Mouse (Mus musculus): ENCODE data around the gene Lrrc39.
"Not testable (repeated sequence)": the region's sequence is repeated elsewhere in the genome, so short reads cannot be mapped to it uniquely, and the experiment has no call there.

Gene Lrrc39

DNA sequence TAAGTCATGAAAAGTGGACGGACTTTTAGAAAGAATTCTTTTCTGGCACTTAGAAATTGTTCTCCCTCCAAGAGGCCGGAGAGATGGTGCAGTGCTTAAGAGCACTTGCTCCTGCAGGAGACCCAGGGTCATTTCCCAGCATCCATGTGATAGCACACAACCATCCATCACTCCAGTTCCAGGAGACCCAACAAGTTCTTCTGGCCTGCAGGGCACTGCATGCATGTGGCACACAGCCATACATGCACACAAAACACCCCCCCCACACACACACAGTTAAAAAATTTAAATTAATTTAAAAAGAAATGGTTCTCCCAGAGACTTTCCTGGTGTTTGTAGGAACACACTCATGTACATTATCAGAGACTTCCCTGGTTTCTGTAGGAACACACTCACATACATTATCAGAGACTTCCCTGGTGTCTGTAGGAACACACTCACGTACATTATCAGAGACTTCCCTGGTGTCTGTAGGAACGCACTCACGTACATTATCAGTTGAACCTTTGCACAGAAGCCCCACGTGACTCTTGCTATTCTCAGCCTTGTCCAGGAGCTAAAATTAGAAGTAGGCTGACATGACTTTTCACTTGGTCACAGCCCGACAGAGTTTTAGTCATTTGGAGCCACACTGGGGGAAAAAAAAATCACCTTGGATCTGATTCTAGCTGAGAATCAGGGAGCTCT, at the start of gene Lrrc39:
TSS of gene Lrrc39 (plus strand) at position 566 of the 687 bp plus-strand sequence.
- DNase-seq: no peak

DNA sequence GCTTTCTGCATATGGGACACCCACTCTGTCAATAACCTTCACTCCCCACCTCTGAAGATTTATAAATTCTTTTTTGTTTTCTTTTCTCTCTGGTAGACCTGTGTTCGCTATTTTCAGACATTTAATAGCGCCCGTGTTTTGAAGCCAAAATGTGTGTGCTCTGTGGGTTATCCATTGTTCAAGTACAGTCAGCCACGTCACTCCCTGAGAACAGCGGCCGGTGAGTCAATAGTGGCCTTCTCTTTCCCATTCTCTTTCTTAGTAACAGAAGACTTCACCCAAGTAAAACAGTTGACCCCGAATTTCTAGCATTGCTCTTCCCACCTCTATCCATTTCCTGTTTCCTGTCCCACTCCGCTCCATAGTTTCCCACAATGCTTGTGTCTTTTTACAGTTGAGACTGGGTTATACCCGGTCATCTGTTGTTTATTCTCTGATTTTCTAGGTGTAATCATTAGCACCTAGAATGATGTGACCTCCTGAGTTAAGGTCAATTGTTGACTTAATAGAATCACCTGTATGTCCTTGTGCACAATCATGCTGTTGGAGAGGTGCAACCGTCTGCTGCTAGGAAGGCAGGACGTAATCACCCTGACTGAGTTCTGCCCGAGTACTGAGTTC, 42.5 kb upstream of the Lrrc39 start:
- no peak for DNase-seq

- DNase-seq: no peak
These were observed 33.0 kb upstream of the Lrrc39 start for GRCm38 (mm10) chr3:116529741-116530140.

GRCm38 (mm10) chr3:116530826-116531225, 31.9 kb upstream of the Lrrc39 start:
- DNase-seq: no peak

DNA sequence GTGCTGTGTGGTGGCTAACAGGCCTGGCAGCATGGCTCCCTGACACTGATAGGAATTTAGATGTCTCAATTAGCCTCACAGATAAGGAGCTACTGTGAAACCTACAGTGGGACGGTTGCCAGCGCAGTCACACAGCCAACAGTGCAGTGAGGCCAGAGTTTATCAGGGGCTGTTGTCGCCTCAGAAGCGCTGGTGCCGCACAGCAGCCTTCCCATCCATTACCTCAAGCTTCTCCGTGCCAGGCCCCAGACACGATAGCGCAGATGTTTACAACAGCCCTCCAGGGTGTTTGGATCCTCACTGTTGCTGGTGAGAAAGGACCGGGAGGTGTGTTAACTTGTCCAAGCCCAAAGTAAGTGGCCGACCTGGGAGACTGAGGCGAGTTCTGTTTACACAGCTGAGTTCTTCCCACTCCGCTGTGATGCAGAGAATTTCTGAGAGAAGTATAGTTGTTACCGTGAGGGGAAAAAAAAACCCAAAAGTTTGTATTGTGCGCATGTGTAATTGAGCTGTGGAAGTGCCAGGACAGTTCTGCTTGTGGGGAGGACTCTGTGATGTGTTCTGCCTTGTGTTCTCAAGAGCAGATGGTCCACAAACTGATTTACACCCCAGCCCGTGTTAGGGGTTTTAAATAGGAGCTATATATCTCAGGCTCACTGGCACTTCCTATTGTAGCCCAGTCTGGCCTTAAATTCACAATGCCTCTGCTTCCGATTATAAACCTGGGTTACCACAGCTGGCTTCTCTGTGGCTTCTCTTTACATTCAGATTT, 26.2 kb upstream of the Lrrc39 start:
- DNase-seq: no peak

- DNase-seq: no peak
These were observed 25.6 kb upstream of the Lrrc39 start for GRCm38 (mm10) chr3:116537200-116537573.

- DNase-seq: no peak
These were observed 20.7 kb upstream of the Lrrc39 start for GRCm38 (mm10) chr3:116542070-116542469.

DNA sequence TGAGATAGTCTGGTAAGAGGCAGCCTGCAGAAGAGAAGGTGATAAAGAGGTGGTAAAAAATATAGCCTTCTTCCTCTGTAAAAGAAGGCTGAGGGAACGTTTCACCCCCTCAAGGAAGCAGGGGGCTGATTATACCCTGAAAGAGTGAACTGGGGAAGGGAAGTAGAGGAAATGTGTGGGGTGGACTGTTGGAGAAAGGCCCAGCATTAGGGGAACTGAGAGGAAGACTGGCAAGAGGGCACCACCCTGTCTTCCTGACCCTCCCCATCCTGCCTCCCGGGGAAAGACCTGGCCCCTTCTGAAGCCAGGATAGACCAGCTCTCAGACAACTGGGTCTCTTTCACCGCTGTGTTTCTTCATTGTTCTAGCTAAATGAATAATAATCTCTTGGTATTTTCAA, 20.2 kb upstream of the Lrrc39 start:
- no peak for DNase-seq

GRCm38 (mm10) chr3:116547430-116547829, 15.3 kb upstream of the Lrrc39 start:
- DNase-seq: no peak

DNA sequence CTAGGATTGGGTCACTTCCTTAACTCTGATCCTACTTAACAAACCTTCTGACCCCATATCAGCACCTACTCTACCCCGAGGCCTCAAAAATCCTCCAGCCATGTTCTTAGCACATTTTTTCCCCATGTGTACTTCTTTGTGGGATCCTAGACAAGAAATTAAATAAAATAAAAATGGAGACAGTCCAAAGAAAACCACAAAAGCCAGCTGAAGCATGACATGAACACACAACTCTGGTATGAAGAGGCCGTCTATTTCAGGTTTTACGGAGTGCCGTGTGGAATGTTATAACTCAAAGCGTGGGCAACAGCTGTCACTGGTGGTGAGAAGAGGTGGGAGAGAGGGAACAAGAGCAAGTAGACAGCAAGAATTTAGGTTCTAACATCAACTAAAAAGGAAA, 11.4 kb upstream of the Lrrc39 start:
- DNase-seq: no peak

DNA sequence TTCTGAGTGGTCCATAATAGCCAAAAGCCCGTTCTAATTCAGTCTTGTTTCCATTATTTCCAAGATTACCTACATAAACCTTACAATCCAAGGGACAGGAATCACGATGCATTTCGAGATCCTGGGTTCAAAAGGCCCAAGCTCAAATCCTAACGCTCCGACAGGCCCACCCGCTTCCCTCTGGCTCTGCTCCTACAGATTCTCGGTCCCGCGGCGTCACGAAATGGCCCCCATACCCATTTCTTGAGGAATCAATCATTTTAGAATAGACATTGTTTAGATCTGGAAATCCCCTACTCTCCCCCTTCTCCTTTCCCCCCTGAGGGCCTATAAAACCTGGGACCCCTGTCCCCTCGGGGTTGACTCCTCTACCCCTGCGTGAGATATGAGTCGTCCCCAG, 1.5 kb upstream of the Lrrc39 start:
- DNase-seq: not testable (repeated sequence)

DNA sequence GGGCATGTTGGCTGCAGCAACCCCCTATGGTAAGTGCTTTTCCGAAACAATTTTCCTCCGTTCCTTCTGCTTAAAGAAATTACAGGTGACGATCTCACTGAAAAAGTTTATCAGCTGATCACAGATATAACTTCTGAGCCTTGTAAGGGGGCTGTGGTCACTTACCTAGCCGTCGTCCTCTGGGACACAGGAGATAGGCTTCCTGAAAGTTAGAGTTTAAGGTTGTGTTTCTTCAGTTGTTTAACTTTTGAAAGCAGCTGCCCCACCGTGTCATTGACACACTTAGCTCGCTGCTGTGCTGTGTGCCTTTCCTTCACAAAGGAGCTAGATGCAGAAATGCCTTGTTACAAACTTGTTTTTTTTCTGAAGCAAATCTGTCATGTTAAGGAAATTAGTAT, 321 bp downstream of the Lrrc39 start:
- no peak for DNase-seq

- DNase-seq: no peak
These were observed 7.9 kb downstream of the Lrrc39 start for GRCm38 (mm10) chr3:116570628-116571027.

- DNase-seq: no peak
These were observed 14.5 kb downstream of the Lrrc39 start for GRCm38 (mm10) chr3:116577286-116577685.

DNA sequence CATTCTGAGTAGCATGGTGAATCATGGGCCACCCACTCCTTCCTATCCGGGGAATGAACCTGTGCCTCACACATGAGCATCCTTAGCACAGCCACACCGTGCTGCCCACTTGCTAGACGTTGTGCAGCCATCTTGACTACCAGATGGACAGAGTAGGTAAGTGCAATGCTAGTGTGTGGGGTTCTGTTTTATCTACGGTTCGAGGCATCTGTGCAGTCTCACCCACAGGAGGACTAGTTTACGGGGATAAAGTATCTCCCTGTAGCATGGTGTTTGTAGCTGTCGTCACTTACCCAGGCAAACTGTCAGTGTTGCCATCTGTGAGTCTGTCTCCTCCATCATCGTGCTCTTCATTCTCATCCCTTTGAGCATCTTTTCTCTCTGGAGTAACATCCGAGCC, 19.4 kb downstream of the Lrrc39 start:
- no peak for DNase-seq

GRCm38 (mm10) chr3:116594076-116594727, 31.4 kb downstream of the Lrrc39 start:
- DNase-seq: no peak

DNA sequence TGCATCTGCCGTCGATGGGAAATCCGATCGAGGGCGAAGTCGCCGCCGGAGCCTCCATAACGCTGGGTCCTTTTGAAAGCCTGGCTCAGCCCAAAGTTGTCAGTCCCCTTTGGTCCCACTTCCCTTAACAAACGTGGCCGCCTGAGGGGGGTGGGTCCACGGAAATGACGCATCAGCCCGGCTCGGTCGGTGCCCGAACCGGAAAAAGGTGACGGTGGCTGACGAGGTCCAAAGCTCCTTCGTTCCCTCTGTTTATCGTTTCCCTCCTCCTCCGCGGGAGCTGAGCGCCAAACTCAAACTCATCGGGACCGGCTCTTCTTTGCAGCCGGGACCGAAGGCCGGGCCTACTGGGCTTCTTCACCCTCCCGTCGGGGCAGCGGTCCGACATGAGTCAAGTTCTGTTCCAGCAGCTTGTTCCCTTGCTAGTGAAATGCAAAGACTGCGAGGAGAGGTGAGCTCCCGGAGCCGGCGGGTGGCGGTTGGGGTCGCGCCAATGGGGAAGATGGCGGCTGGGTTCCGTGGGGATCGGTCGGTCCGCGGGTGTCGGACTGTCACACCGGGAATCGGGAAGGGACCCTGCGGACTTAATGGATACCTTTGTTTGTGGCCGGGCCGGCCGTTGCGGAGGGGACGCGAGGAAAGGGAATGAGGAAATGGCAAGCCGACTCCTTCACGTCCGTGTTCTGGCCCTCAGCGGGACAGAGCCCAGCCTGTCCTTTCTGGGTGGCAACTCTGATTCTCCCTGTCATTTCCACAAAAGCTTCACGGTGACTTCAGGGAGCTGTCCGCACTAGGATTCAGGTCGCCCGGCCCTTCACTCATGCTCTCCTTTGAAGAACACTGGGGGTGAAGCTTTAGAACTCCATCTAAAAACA, 32.2 kb downstream of the Lrrc39 start, which contains the start of gene Sass6:
TSS of gene Sass6 (plus strand) at position 255 of the 875 bp plus-strand sequence.
- DNase-seq: peak; percentile 96

DNA sequence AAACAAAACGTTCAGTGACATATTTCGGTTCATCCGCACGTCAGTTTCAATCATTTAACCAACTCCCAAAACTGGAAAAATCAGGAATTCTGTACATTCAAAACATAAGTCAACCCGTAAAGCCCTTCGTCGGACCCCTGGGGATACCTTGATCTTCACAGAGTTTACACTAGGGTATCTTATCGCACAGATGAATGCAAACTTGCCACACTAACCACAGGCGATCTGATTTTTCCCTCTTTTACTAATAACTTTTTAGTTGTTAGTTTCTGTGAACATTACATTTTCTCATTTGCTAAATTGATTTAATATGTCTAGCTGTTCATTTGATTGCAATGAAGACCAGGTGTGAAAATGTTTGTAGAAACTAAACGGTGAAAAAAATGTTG, 32.8 kb downstream of the Lrrc39 start:
- DNase-seq: peak; percentile 13

GRCm38 (mm10) chr3:116599705-116600104, 36.9 kb downstream of the Lrrc39 start:
- DNase-seq: no peak

DNA sequence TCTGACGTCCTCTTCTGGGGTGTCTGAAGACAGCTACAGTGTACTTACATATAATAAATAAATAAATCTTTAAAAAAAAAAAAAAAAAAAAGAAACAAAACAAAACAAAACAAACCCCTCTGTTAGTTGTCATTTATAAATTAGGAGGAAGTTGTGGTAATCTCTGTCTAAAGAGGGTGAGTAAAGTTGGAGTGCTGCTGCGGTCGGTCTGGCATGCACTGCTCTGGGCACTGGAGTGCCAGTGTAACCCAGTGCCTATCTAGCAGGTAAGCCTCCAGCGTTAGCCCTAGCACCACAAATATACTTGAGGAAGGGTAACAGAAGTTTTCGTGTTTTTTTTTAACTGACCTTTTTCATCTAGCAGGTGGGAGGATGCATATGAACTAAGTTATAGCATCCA, 38.2 kb downstream of the Lrrc39 start:
- no peak for DNase-seq

GRCm38 (mm10) chr3:116601781-116602180, 39.0 kb downstream of the Lrrc39 start:
- no peak for DNase-seq

- no peak for DNase-seq
These were observed 41.8 kb downstream of the Lrrc39 start for GRCm38 (mm10) chr3:116604570-116604969.
